Mouse (Mus musculus) liver, embryonic 14.5 days (tissue): ENCODE measurements at regions not wholly inside any gene's neighbourhood (a gene's known extent, or its start where the extent isn't known, plus 50 kb on each side); places are given as distances from the start of the nearest gene placed in this dataset.

Experiments used
- CTCF ChIP-seq: IDR thresholded peaks from 2 replicates; pipeline ENCODE4 v1.5.1; 2016; ENCODE audit warnings: antibody characterized with exemption, low read depth, control low read depth
- EP300 ChIP-seq: IDR thresholded peaks from 2 replicates; pipeline ENCODE4 v1.6.1; 2016; ENCODE audit warnings: antibody characterized with exemption, low read depth

- no peak for TF ChIP-seq EP300
- TF ChIP-seq CTCF = no peak
These were observed 1077.5 kb downstream of the Diaph3 start for GRCm38 (mm10) chr14:86063620-86063943.
